Mouse (Mus musculus) MEL (cell line): Measurements from ENCODE around the gene Cep104. TPM values are rescaled to one million over a fixed set of nuclear protein-coding genes. Genes with fewer than 3 reads are reported as not detected.

ENCODE experiments used
- DNase-seq: peaks from one replicate; pipeline ENCODE4 v3.0.0; 2011; ENCODE audit warnings: low read depth, low spot score
- H3K27ac ChIP-seq: 2 replicates; pipeline ENCODE4 v1.5.1; 2012; ENCODE audit warnings: low read depth, mild to moderate bottlenecking, control low read depth, low read length, moderate library complexity; ENCODE audit not compliant: control insufficient read depth
- H3K27me3 ChIP-seq, 2 experiments: fragments of 150-350 bp in 1 of 2; sonication (generic) in 1 of 2; 2 replicates each; pipeline ENCODE4 v1.6.1; 2012; ENCODE audit warnings: low read length in 2 of 2, mild to moderate bottlenecking in 2 of 2, improper control_type of control experiment in 1 of 2, moderate library complexity in 1 of 2; ENCODE audit not compliant: insufficient read depth in 2 of 2, control insufficient read depth in 1 of 2
- H3K36me3 ChIP-seq, 2 experiments: 2 replicates each; pipeline ENCODE4 v1.6.1; 2012 to 2014; ENCODE audit warnings: low read length in 2 of 2, improper control_type of control experiment in 1 of 2, inconsistent platforms in 1 of 2, mild to moderate bottlenecking in 1 of 2; ENCODE audit not compliant: insufficient read depth in 2 of 2, control insufficient read depth in 1 of 2
- H3K4me1 ChIP-seq, 2 experiments: fragments of 150-350 bp in 1 of 2; sonication (generic) in 1 of 2; 2 replicates each; pipeline ENCODE4 v1.6.1; 2012; ENCODE audit warnings: low read length in 2 of 2, improper control_type of control experiment in 1 of 2, mild to moderate bottlenecking in 1 of 2; ENCODE audit not compliant: insufficient read depth in 2 of 2, control insufficient read depth in 1 of 2
- H3K4me3 ChIP-seq, 2 experiments: fragments of 150-350 bp in 1 of 2; sonication (generic) in 1 of 2; 2 replicates each; pipeline ENCODE4 v1.5.1; 2012; ENCODE audit warnings: low read depth in 2 of 2, low read length in 2 of 2, mild to moderate bottlenecking in 2 of 2, moderate library complexity in 2 of 2, control low read depth in 1 of 2, improper control_type of control experiment in 1 of 2; ENCODE audit not compliant: control insufficient read depth in 1 of 2, insufficient read depth in 1 of 2
- H3K79me2 ChIP-seq: 2 replicates; pipeline ENCODE4 v1.6.1; 2012; ENCODE audit warnings: mild to moderate bottlenecking, low read length, moderate library complexity; ENCODE audit not compliant: control insufficient read depth, poor library complexity, insufficient read depth
- H3K9ac ChIP-seq: 2 replicates; pipeline ENCODE4 v1.6.1; 2012; ENCODE audit warnings: low read depth, mild to moderate bottlenecking, control low read depth, low read length, moderate library complexity; ENCODE audit not compliant: control insufficient read depth, poor library complexity, severe bottlenecking
- H3K9me3 ChIP-seq: fragments of 150-350 bp; sonication (generic); replicated peaks from 2 replicates; pipeline ENCODE4 v1.6.1; 2012; ENCODE audit warnings: mild to moderate bottlenecking, low read length, improper control_type of control experiment, moderate library complexity; ENCODE audit not compliant: insufficient read depth
- BHLHE40 ChIP-seq: IDR thresholded peaks from 2 replicates; pipeline ENCODE4 v1.6.1; 2012; ENCODE audit warnings: low read depth, mild to moderate bottlenecking, inconsistent platforms, low read length, improper control_type of control experiment, borderline replicate concordance
- CHD1 ChIP-seq: IDR thresholded peaks from 2 replicates; pipeline ENCODE4 v1.6.1; 2012; ENCODE audit warnings: low read depth, mild to moderate bottlenecking, inconsistent platforms, low read length, improper control_type of control experiment
- CHD2 ChIP-seq: IDR thresholded peaks from 2 replicates; pipeline ENCODE4 v1.6.1; 2011; ENCODE audit warnings: low read length, improper control_type of control experiment
- CTCF ChIP-seq, 3 experiments: IDR thresholded peaks in 2 of 3; conservative IDR thresholded peaks in 1 of 3; 2 replicates each; pipeline ENCODE4 v1.5.1; 2011 to 2012; ENCODE audit warnings: low read length in 3 of 3, low read depth in 2 of 3, mild to moderate bottlenecking in 2 of 3, improper control_type of control experiment in 1 of 3, inconsistent platforms in 1 of 3, mixed read lengths in 1 of 3, moderate library complexity in 1 of 3; ENCODE audit not compliant: control insufficient read depth in 1 of 3, insufficient read depth in 1 of 3, poor library complexity in 1 of 3, severe bottlenecking in 1 of 3
- ELF1 ChIP-seq: IDR thresholded peaks from 2 replicates; pipeline ENCODE4 v1.6.1; 2014; ENCODE audit warnings: low read depth, mild to moderate bottlenecking, inconsistent platforms, low read length, improper control_type of control experiment, moderate library complexity
- EP300 ChIP-seq, 2 experiments: IDR thresholded peaks; 2 replicates each; pipeline ENCODE4 v1.6.1; 2011; ENCODE audit warnings: improper control_type of control experiment in 2 of 2, low read length in 2 of 2, low read depth in 1 of 2, mild to moderate bottlenecking in 1 of 2
- ETS1 ChIP-seq: IDR thresholded peaks from 2 replicates; pipeline ENCODE4 v1.6.1; 2012; ENCODE audit warnings: low read depth, mild to moderate bottlenecking, inconsistent platforms, low read length, improper control_type of control experiment, moderate library complexity
- GABPA ChIP-seq: IDR thresholded peaks from 2 replicates; pipeline ENCODE4 v1.6.1; 2012; ENCODE audit warnings: low read depth, mild to moderate bottlenecking, inconsistent platforms, low read length, improper control_type of control experiment, moderate library complexity
- GATA1 ChIP-seq: IDR thresholded peaks from 2 replicates; pipeline ENCODE4 v1.6.1; 2011; ENCODE audit warnings: low read depth, low read length, improper control_type of control experiment
- HCFC1 ChIP-seq: IDR thresholded peaks from 2 replicates; pipeline ENCODE4 v1.6.1; 2012; ENCODE audit warnings: low read depth, mild to moderate bottlenecking, inconsistent platforms, low read length, improper control_type of control experiment, moderate library complexity
- JUND ChIP-seq: IDR thresholded peaks from 2 replicates; pipeline ENCODE4 v1.6.1; 2011; ENCODE audit warnings: low read depth, mild to moderate bottlenecking, improper control_type of control experiment, low read length
- KAT2A ChIP-seq: conservative IDR thresholded peaks from 2 replicates; pipeline ENCODE4 v1.6.1; 2012; ENCODE audit warnings: low read depth, low read length, improper control_type of control experiment, inconsistent platforms
- MAFK ChIP-seq: IDR thresholded peaks from 2 replicates; pipeline ENCODE4 v1.6.1; 2011; ENCODE audit warnings: low read depth, mild to moderate bottlenecking, low read length, improper control_type of control experiment, borderline replicate concordance
- MAX ChIP-seq: IDR thresholded peaks from 2 replicates; pipeline ENCODE4 v1.6.1; 2011; ENCODE audit warnings: low read length, improper control_type of control experiment
- MEF2A ChIP-seq: IDR thresholded peaks from 2 replicates; pipeline ENCODE4 v1.6.1; 2014; ENCODE audit warnings: low read depth, mild to moderate bottlenecking, inconsistent platforms, low read length, improper control_type of control experiment; ENCODE audit not compliant: poor library complexity, insufficient replicate concordance, severe bottlenecking; ENCODE audit errors: extremely low read depth
- MXI1 ChIP-seq: IDR thresholded peaks from 2 replicates; pipeline ENCODE4 v1.6.1; 2011; ENCODE audit warnings: mild to moderate bottlenecking, low read depth, low read length, improper control_type of control experiment
- MYB ChIP-seq: IDR thresholded peaks from 2 replicates; pipeline ENCODE4 v1.6.1; 2011; ENCODE audit warnings: mild to moderate bottlenecking, low read depth, low read length, improper control_type of control experiment
- MYC ChIP-seq: IDR thresholded peaks from 2 replicates; pipeline ENCODE4 v1.6.1; 2011; ENCODE audit warnings: low read depth, mild to moderate bottlenecking, low read length, improper control_type of control experiment, moderate library complexity
- NELFE ChIP-seq: IDR thresholded peaks from 2 replicates; pipeline ENCODE4 v1.6.1; 2011; ENCODE audit warnings: low read depth, low read length, improper control_type of control experiment
- POLR2A ChIP-seq, 2 experiments: IDR thresholded peaks; 2 replicates each; pipeline ENCODE4 v1.6.1; 2011 to 2012; ENCODE audit warnings: low read length in 2 of 2, mild to moderate bottlenecking in 2 of 2, control low read depth in 1 of 2, improper control_type of control experiment in 1 of 2, low read depth in 1 of 2, moderate library complexity in 1 of 2; ENCODE audit not compliant: control insufficient read depth in 1 of 2, insufficient read depth in 1 of 2, poor library complexity in 1 of 2
- POLR2AphosphoS2 ChIP-seq: IDR thresholded peaks from 2 replicates; pipeline ENCODE4 v1.6.1; 2011; ENCODE audit warnings: low read length, improper control_type of control experiment
- POLR2AphosphoS5 ChIP-seq: IDR thresholded peaks from 2 replicates; pipeline ENCODE4 v1.6.1; 2012; ENCODE audit warnings: low read depth, borderline replicate concordance, mild to moderate bottlenecking, inconsistent platforms, low read length, moderate library complexity, mixed read lengths
- RAD21 ChIP-seq: IDR thresholded peaks from 2 replicates; pipeline ENCODE4 v1.6.1; 2011; ENCODE audit warnings: mild to moderate bottlenecking, low read depth, low read length, improper control_type of control experiment
- RCOR1 ChIP-seq: IDR thresholded peaks from 2 replicates; pipeline ENCODE4 v1.6.1; 2012; ENCODE audit warnings: low read depth, mild to moderate bottlenecking, inconsistent platforms, low read length, improper control_type of control experiment
- SIN3A ChIP-seq: IDR thresholded peaks from 2 replicates; pipeline ENCODE4 v1.6.1; 2012; ENCODE audit warnings: low read length, improper control_type of control experiment, inconsistent platforms
- SMC3 ChIP-seq: IDR thresholded peaks from 2 replicates; pipeline ENCODE4 v1.6.1; 2011; ENCODE audit warnings: low read depth, low read length, improper control_type of control experiment
- TAL1 ChIP-seq: IDR thresholded peaks from 2 replicates; pipeline ENCODE4 v1.6.1; 2012; ENCODE audit warnings: mild to moderate bottlenecking, inconsistent platforms, low read length, moderate library complexity, mixed read lengths
- TBP ChIP-seq: IDR thresholded peaks from 2 replicates; pipeline ENCODE4 v1.8.0; 2011; ENCODE audit warnings: low read depth, low read length, improper control_type of control experiment
- TCF12 ChIP-seq: IDR thresholded peaks from 2 replicates; pipeline ENCODE4 v1.6.1; 2014; ENCODE audit warnings: low read depth, mild to moderate bottlenecking, inconsistent platforms, low read length, improper control_type of control experiment, moderate library complexity
- UBTF ChIP-seq: IDR thresholded peaks from 2 replicates; pipeline ENCODE4 v1.6.1; 2012; ENCODE audit warnings: low read depth, mild to moderate bottlenecking, inconsistent platforms, low read length, improper control_type of control experiment, moderate library complexity, borderline replicate concordance; ENCODE audit not compliant: insufficient read depth
- USF1 ChIP-seq: IDR thresholded peaks from 2 replicates; pipeline ENCODE4 v1.6.1; 2014; ENCODE audit warnings: low read depth, mild to moderate bottlenecking, inconsistent platforms, low read length, improper control_type of control experiment, moderate library complexity
- USF2 ChIP-seq, 2 experiments: IDR thresholded peaks; 2 replicates each; pipeline ENCODE4 v1.6.1; 2011 to 2012; ENCODE audit warnings: improper control_type of control experiment in 2 of 2, low read length in 2 of 2, borderline replicate concordance in 1 of 2, inconsistent platforms in 1 of 2, low read depth in 1 of 2, mild to moderate bottlenecking in 1 of 2; ENCODE audit not compliant: insufficient read depth in 1 of 2
- ZC3H11A ChIP-seq: IDR thresholded peaks from 2 replicates; pipeline ENCODE4 v1.6.1; 2012; ENCODE audit warnings: low read depth, mild to moderate bottlenecking, inconsistent platforms, low read length, improper control_type of control experiment
- ZMIZ1 ChIP-seq: IDR thresholded peaks from 2 replicates; pipeline ENCODE4 v1.6.1; 2012; ENCODE audit warnings: low read depth, mild to moderate bottlenecking, inconsistent platforms, low read length, improper control_type of control experiment, moderate library complexity
- ZNF384 ChIP-seq: IDR thresholded peaks from 2 replicates; pipeline ENCODE4 v1.6.1; 2012; ENCODE audit warnings: low read depth, mild to moderate bottlenecking, inconsistent platforms, low read length, improper control_type of control experiment
- polyA plus RNA-seq, 2 experiments: library from polyadenylated mRNA; stranded (reverse) in 1 of 2; unstranded in 1 of 2; fragments of >175 nt in 1 of 2; fragments of >200 nt in 1 of 2; gene quantifications; 2 replicates each; pipeline versions ENCODE4 v1.2.1 to v1.2.4; 2012; ENCODE audit warnings: low replicate concordance in 2 of 2, low read depth in 1 of 2; ENCODE audit not compliant: insufficient read length in 2 of 2, insufficient read depth in 1 of 2, missing spikeins in 1 of 2
- total RNA-seq: library from RNA; depleted of rRNA; stranded (reverse); fragments of 300-350 nt; gene quantifications from 2 replicates; pipeline ENCODE4 v1.2.3, GENCODE M21; 2012; rRNA removed

The Cep104 gene
- total RNA-seq (8.3 and 8.5 TPM in 2 replicates), polyA plus RNA-seq (10 to 100 TPM in 1 of 2 experiments, not detected in 1; 19.9 TPM)

DNA sequence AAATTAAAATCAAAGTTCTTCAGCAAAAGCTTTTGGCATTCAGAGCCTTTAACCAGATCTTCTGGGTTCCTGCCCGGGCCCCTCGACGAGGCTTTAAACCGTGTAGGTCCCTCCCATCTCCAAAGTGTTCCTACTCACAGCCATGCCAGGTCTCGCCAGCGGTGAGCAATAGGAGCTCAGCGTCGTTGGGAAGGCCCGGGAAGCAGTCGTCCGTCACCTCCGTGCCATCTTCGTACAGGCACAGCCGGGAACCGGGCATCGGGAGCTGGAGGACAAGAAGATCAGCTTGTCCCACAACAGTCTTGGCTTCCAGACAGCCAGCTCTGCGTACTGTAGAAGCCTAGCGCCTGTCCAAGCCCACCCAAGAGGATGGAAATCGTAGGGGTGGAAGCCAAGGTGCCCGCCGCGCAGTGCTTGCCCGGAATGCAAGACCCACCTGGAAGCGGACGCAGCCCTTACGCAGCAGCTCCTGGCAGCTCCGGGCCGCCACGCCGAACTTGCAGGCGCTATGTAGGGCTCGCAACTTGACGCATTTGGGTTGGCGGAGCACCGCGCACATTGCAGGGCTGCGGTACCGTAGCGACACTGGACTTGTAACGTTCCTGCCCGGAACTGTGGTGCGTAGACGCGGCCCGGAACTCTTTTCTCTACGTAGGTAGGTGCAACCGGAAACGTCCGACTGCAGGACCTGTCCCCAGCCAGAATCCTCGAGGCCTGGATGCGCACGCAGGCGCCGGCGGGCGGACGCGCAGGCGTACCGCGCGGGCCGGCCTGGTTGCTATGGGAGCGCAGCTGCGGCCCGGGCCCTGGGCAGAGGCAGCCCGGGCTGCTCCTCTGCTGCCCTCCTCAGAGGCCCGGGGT lies at the start of gene Cep104, which contains the start of gene Dffb:
Cep104 (plus strand) TSS at position 764 of the 861 bp plus-strand sequence.
Dffb (minus strand) TSS at position 696 of the 861 bp plus-strand sequence.
- peaks cover 4 to 7% of the 10 kb centered on the region in 2 experiments; a peak in 3 of 4 replicates for H3K4me1 ChIP-seq
- TF ChIP-seq CHD1 (no peak), JUND (peak; percentile 75; the same call in 1 of the 2 replicates), USF2 (IDR thresholded peaks at IDR 0.05; ENCODE audit: borderline replicate concordance in 1 of 2, insufficient read depth in 1 of 2, low read depth in 1 of 2, low read length in 2 of 2) (no peak), MYB (no peak), ZMIZ1 (no peak), SMC3 (no peak), MAFK (no peak), ZC3H11A (no peak), ELF1 (peak; percentile 81), USF1 (0 out of 2 replicates have a peak, but pooled peaks have one; percentile 46), CTCF (IDR thresholded peaks at IDR 0.05 in 2 of 3, conservative IDR thresholded peaks at IDR 0.05 in 1 of 3; ENCODE audit: control insufficient read depth in 1 of 3, insufficient read depth in 1 of 3, low read depth in 2 of 3, low read length in 3 of 3, poor library complexity in 1 of 3, severe bottlenecking in 1 of 3) (no peak), MEF2A (0 out of 2 replicates have a peak, but pooled peaks have one; percentile 25), MYC (peak; percentile 90), BHLHE40 (no peak), MXI1 (peak; percentile 96), MAX (peak; percentile 93), RAD21 (no peak), POLR2A (IDR thresholded peaks at IDR 0.05; ENCODE audit: control insufficient read depth in 1 of 2, insufficient read depth in 1 of 2, low read depth in 1 of 2, low read length in 2 of 2, poor library complexity in 1 of 2) (peak; percentile 14 to 68; a peak in 3 of 4 replicates), POLR2AphosphoS5 (no peak), UBTF (no peak), ZNF384 (no peak), TAL1 (no peak), POLR2AphosphoS2 (peak; percentile 62), GATA1 (no peak), SIN3A (peak; percentile 97), GABPA (no peak), ETS1 (peak; percentile 57; the same call in 1 of the 2 replicates), NELFE (peak; percentile 69), KAT2A (peak; percentile 88), TBP (peak; percentile 72), TCF12 (peak; percentile 83), CHD2 (no peak), EP300 (IDR thresholded peaks at IDR 0.05; ENCODE audit: low read depth in 1 of 2, low read length in 2 of 2) (peak in 1 of 2 experiments; percentile 42; a peak in 2 of 4 replicates), HCFC1 (peak; percentile 96), RCOR1 (no peak)

More for the DNA sequence above, at the start of gene Cep104, which contains the start of gene Dffb:
- Histone ChIP-seq H3K36me3 (peaks cover 0 to 10% of the 10 kb centered on the region in 2 experiments; a peak in 2 of 4 replicates), H3K79me2 (peaks cover 34% of the 10 kb centered on the region), H3K9me3 (no peaks in the 10 kb centered on the region), H3K27me3 (no peaks in the 10 kb centered on the region), H3K4me3 (peak within 1 kb of the TSS; percentile 81 to 98), H3K9ac (peak within 1 kb of the TSS; percentile 93), H3K27ac (0 out of 2 replicates have a peak within 1 kb of the TSS, but pooled peaks have one; percentile 40)
- DNase-seq: peak; percentile 95
